Mouse (Mus musculus): ENCODE results near the gene Megf9.
A peak's percentile ranks its signal among the peaks of the same experiment; 100 is the strongest.

GRCm38 (mm10) chr4:70534891-70535269 is at the start of gene Megf9:
- no peak for TF ChIP-seq CTCF (IDR thresholded peaks at IDR 0.05; ENCODE audit: low read depth, low read length)
- peak; percentile 87 for TF ChIP-seq POLR2A (IDR thresholded peaks at IDR 0.05; ENCODE audit: extremely low read depth, insufficient read depth, low read length)
